Mouse (Mus musculus) CH12.LX (cell line): ENCODE results near the gene Tmem167b. TPM values are rescaled to one million over a fixed set of nuclear protein-coding genes. Genes with fewer than 3 reads are reported as not detected.

Source experiments
- DNase-seq: peaks from one replicate; pipeline ENCODE4 v3.0.0-alpha.2; 2013; ENCODE audit errors: extremely low read depth
- H3K27ac ChIP-seq: 2 replicates; pipeline ENCODE4 v1.5.1; 2012; ENCODE audit warnings: low read depth, mild to moderate bottlenecking, control low read depth, moderate library complexity; ENCODE audit not compliant: insufficient read depth
- H3K27me3 ChIP-seq: replicated peaks from 2 replicates; pipeline ENCODE3; 2012; ENCODE audit warnings: inconsistent platforms
- H3K36me3 ChIP-seq, 2 experiments: replicated peaks in 1 of 2; 2 replicates each; pipeline versions ENCODE3 to v1.6.1; 2012; ENCODE audit warnings: inconsistent platforms in 1 of 2, low read length in 1 of 2, mild to moderate bottlenecking in 1 of 2, mixed read lengths in 1 of 2, moderate library complexity in 1 of 2; ENCODE audit not compliant: control insufficient read depth in 1 of 2, insufficient read depth in 1 of 2
- H3K4me1 ChIP-seq, 2 experiments: 2 replicates each; pipeline ENCODE4 v1.6.1; 2012; ENCODE audit warnings: inconsistent platforms in 1 of 2, moderate library complexity in 1 of 2; ENCODE audit not compliant: insufficient read depth in 2 of 2, control insufficient read depth in 1 of 2
- H3K4me2 ChIP-seq: 2 replicates; pipeline ENCODE4 v1.6.1; 2012; ENCODE audit warnings: low read depth, mild to moderate bottlenecking, control low read depth; ENCODE audit not compliant: poor library complexity, insufficient read depth, severe bottlenecking
- H3K4me3 ChIP-seq, 3 experiments: fragments of 150-350 bp in 1 of 3; sonication (generic) in 1 of 3; replicated peaks in 1 of 3; 2 replicates each; pipeline versions ENCODE3 to v1.5.1; 2011 to 2012; ENCODE audit warnings: low read depth in 2 of 3, low read length in 2 of 3, mild to moderate bottlenecking in 2 of 3, moderate library complexity in 2 of 3, control low read depth in 1 of 3, improper control_type of control experiment in 1 of 3, inconsistent platforms in 1 of 3, mixed read lengths in 1 of 3; ENCODE audit not compliant: poor library complexity in 1 of 3
- H3K79me2 ChIP-seq: replicated peaks from 2 replicates; pipeline ENCODE4 v1.6.1; 2012; ENCODE audit warnings: mild to moderate bottlenecking, moderate library complexity; ENCODE audit not compliant: control insufficient read depth, poor library complexity, insufficient read depth, severe bottlenecking; ENCODE audit errors: extremely low read depth
- H3K9ac ChIP-seq: 2 replicates; pipeline ENCODE4 v1.6.1; 2012; ENCODE audit warnings: low read depth, mild to moderate bottlenecking, control low read depth, moderate library complexity; ENCODE audit not compliant: insufficient read depth
- H3K9me3 ChIP-seq: replicated peaks from 2 replicates; pipeline ENCODE3; 2012; ENCODE audit warnings: low read length, inconsistent platforms, mixed read lengths
- CHD1 ChIP-seq: IDR thresholded peaks from 2 replicates; pipeline ENCODE4 v1.6.1; 2012; ENCODE audit warnings: low read depth, low read length, improper control_type of control experiment, inconsistent platforms
- E2F4 ChIP-seq: IDR thresholded peaks from 2 replicates; pipeline ENCODE4 v1.6.1; 2011; ENCODE audit warnings: low read depth, low read length, improper control_type of control experiment; ENCODE audit not compliant: insufficient replicate concordance
- ELF1 ChIP-seq: IDR thresholded peaks from 2 replicates; pipeline ENCODE4 v1.6.1; 2014; ENCODE audit warnings: low read depth, mild to moderate bottlenecking, inconsistent platforms, low read length, improper control_type of control experiment
- EP300 ChIP-seq: IDR thresholded peaks from 2 replicates; pipeline ENCODE4 v1.6.1; 2011; ENCODE audit warnings: low read length, improper control_type of control experiment
- HCFC1 ChIP-seq: IDR thresholded peaks from 2 replicates; pipeline ENCODE4 v1.6.1; 2012; ENCODE audit warnings: low read depth, mild to moderate bottlenecking, inconsistent platforms, low read length, improper control_type of control experiment
- IRF4 ChIP-seq: IDR thresholded peaks from 2 replicates; pipeline ENCODE4 v1.6.1; 2014; ENCODE audit warnings: low read depth, mild to moderate bottlenecking, inconsistent platforms, low read length, improper control_type of control experiment
- JUN ChIP-seq: IDR thresholded peaks from 2 replicates; pipeline ENCODE4 v1.6.1; 2011; ENCODE audit warnings: low read depth, mild to moderate bottlenecking, low read length, improper control_type of control experiment, moderate library complexity; ENCODE audit not compliant: insufficient read depth
- JUND ChIP-seq: conservative IDR thresholded peaks from 2 replicates; pipeline ENCODE4 v1.6.1; 2011; ENCODE audit warnings: low read depth, low read length, improper control_type of control experiment
- KAT2A ChIP-seq: IDR thresholded peaks from 2 replicates; pipeline ENCODE4 v1.6.1; 2012; ENCODE audit warnings: low read length, improper control_type of control experiment, inconsistent platforms; ENCODE audit not compliant: insufficient replicate concordance
- MAFK ChIP-seq: IDR thresholded peaks from 2 replicates; pipeline ENCODE4 v1.6.1; 2011; ENCODE audit warnings: low read length, improper control_type of control experiment; ENCODE audit not compliant: insufficient replicate concordance
- MAX ChIP-seq: IDR thresholded peaks from 2 replicates; pipeline ENCODE4 v1.6.1; 2011; ENCODE audit warnings: low read length, improper control_type of control experiment
- MEF2A ChIP-seq: IDR thresholded peaks from 2 replicates; pipeline ENCODE4 v1.6.1; 2014; ENCODE audit warnings: low read depth, mild to moderate bottlenecking, inconsistent platforms, low read length, improper control_type of control experiment, borderline replicate concordance
- MXI1 ChIP-seq: IDR thresholded peaks from 2 replicates; pipeline ENCODE4 v1.6.1; 2011; ENCODE audit warnings: mild to moderate bottlenecking, low read depth, low read length, improper control_type of control experiment
- MYC ChIP-seq: IDR thresholded peaks from 2 replicates; pipeline ENCODE4 v1.6.1; 2011; ENCODE audit warnings: low read depth, mild to moderate bottlenecking, improper control_type of control experiment, low read length
- NELFE ChIP-seq: IDR thresholded peaks from 2 replicates; pipeline ENCODE4 v1.6.1; 2011; ENCODE audit warnings: low read depth, low read length, improper control_type of control experiment
- NRF1 ChIP-seq: IDR thresholded peaks from 2 replicates; pipeline ENCODE4 v1.6.1; 2014; ENCODE audit warnings: low read depth, mild to moderate bottlenecking, inconsistent platforms, low read length, improper control_type of control experiment, moderate library complexity
- POLR2A ChIP-seq: IDR thresholded peaks from 2 replicates; pipeline ENCODE4 v1.6.1; 2011; ENCODE audit warnings: low read depth, mild to moderate bottlenecking, improper control_type of control experiment, low read length
- POLR2AphosphoS2 ChIP-seq: IDR thresholded peaks from 2 replicates; pipeline ENCODE4 v1.6.1; 2011; ENCODE audit warnings: low read depth, low read length, improper control_type of control experiment
- SIN3A ChIP-seq: IDR thresholded peaks from 2 replicates; pipeline ENCODE4 v1.6.1; 2012; ENCODE audit warnings: low read length, improper control_type of control experiment, inconsistent platforms
- TBP ChIP-seq: conservative IDR thresholded peaks from 2 replicates; pipeline ENCODE4 v1.6.1; 2011; ENCODE audit warnings: low read depth, low read length, improper control_type of control experiment
- TCF12 ChIP-seq: IDR thresholded peaks from 2 replicates; pipeline ENCODE4 v1.6.1; 2014; ENCODE audit warnings: low read depth, mild to moderate bottlenecking, inconsistent platforms, low read length, improper control_type of control experiment
- ZMIZ1 ChIP-seq: IDR thresholded peaks from 2 replicates; pipeline ENCODE4 v1.6.1; 2012; ENCODE audit warnings: low read depth, mild to moderate bottlenecking, inconsistent platforms, low read length, improper control_type of control experiment
- ZNF384 ChIP-seq: IDR thresholded peaks from 2 replicates; pipeline ENCODE4 v1.6.1; 2012; ENCODE audit warnings: low read depth, low read length, improper control_type of control experiment, inconsistent platforms
- dilution Hi-C: fragments of 300-500 bp; cut with MboI; formaldehyde crosslinking; loops from 2 replicates; pipeline ENCODE4 v1.14.3; 2020; ENCODE audit warnings: low sequenced_read_pairs; ENCODE audit not compliant: extremely low pct_unique_long_range_greater_than_20kb, extremely low pct_ligation_motif_present
- in situ Hi-C: fragments of 300-500 bp; cut with MboI; formaldehyde crosslinking; loops from 3 replicates; pipeline ENCODE4 v1.14.3; 2019; ENCODE audit warnings: low sequenced_read_pairs, low pct_ligation_motif_present, low pct_unique_long_range_greater_than_20kb, mixed read lengths
- polyA plus RNA-seq: library from polyadenylated mRNA; unstranded; fragments of >175 nt; gene quantifications from 2 replicates; pipeline ENCODE4 v1.2.1, GENCODE M21; 2012; ENCODE audit warnings: low read depth; ENCODE audit not compliant: insufficient read length
- total RNA-seq, 2 experiments: library from RNA; depleted of rRNA; stranded (reverse); fragments of 300-350 nt in 1 of 2; fragments of >200 nt in 1 of 2; gene quantifications; 2 replicates each; pipeline ENCODE4 v1.2.3; 2012 to 2014

Tmem167b gene
- total and polyA plus RNA-seq, 3 experiments, result 11.3 to 18.7 (median 13.1) TPM

GRCm38 (mm10) chr3:108590786-108591529 lies 28.7 kb upstream of the Tmem167b start, which contains the start of gene Wdr47:
Gene Wdr47 (plus strand): TSS chr3:108591279.
- no peaks in the 10 kb centered on the region for H3K79me2 ChIP-seq
- H3K9me3 ChIP-seq, result no peaks in the 10 kb centered on the region
- no peak within 1 kb of the TSS for H3K27ac ChIP-seq
- peak; percentile 96 for DNase-seq
- peaks cover 2 to 18% of the 10 kb centered on the region in 2 experiments; a peak in 3 of 4 replicates for H3K4me1 ChIP-seq
- dilution Hi-C loops (no loop called here), in situ Hi-C loops (no loop called here)
- peak within 1 kb of the TSS; percentile 69 to 86 (median 86) for H3K4me3 ChIP-seq
- H3K9ac ChIP-seq, result peak within 1 kb of the TSS; percentile 53
- no peaks in the 10 kb centered on the region for H3K36me3 ChIP-seq
- TF ChIP-seq EP300, result no peak
- TF ChIP-seq MEF2A, result 0 out of 2 replicates have a peak, but pooled peaks have one; percentile 28
- no peak for TF ChIP-seq JUN
- TF ChIP-seq IRF4, result peak; percentile 61; the same call in 1 of the 2 replicates
- TF ChIP-seq MYC, result no peak
- no peak for TF ChIP-seq MAFK
- TF ChIP-seq ZMIZ1, result peak; percentile 50; the same call in 1 of the 2 replicates
- TF ChIP-seq CHD1, result no peak
- TF ChIP-seq NELFE, result peak; percentile 54; the same call in 1 of the 2 replicates
- TF ChIP-seq MXI1, result no peak
- TF ChIP-seq ELF1, result peak; percentile 40; the same call in 1 of the 2 replicates
- no peak for TF ChIP-seq KAT2A
- TF ChIP-seq E2F4, result no peak
- TF ChIP-seq SIN3A, result peak; percentile 90
- peak; percentile 76 for TF ChIP-seq HCFC1
- peak; percentile 85 for TF ChIP-seq MAX
- TF ChIP-seq JUND, result no peak
- TF ChIP-seq TCF12, result peak; percentile 37; the same call in 1 of the 2 replicates
- peak; percentile 49; the same call in 1 of the 2 replicates for TF ChIP-seq NRF1
- no peak for TF ChIP-seq POLR2AphosphoS2
- TF ChIP-seq POLR2A, result peak; percentile 77
- peak; percentile 44; the same call in 1 of the 2 replicates for TF ChIP-seq TBP
- TF ChIP-seq ZNF384, result no peak
- H3K27me3 ChIP-seq, result peaks cover 3% of the 10 kb centered on the region
- H3K4me2 ChIP-seq, result peak within 1 kb of the TSS; percentile 67
